Mouse (Mus musculus) MEL (cell line): ENCODE data around the gene Tubgcp3. TPM values are rescaled to one million over a fixed set of nuclear protein-coding genes. Genes with fewer than 3 reads are reported as not detected.

Source experiments
- DNase-seq: peaks from one replicate; pipeline ENCODE4 v3.0.0; 2011; ENCODE audit warnings: low read depth, low spot score
- H3K27ac ChIP-seq: 2 replicates; pipeline ENCODE4 v1.5.1; 2012; ENCODE audit warnings: low read depth, mild to moderate bottlenecking, control low read depth, low read length, moderate library complexity; ENCODE audit not compliant: control insufficient read depth
- H3K27me3 ChIP-seq, 2 experiments: fragments of 150-350 bp in 1 of 2; sonication (generic) in 1 of 2; 2 replicates each; pipeline ENCODE4 v1.6.1; 2012; ENCODE audit warnings: low read length in 2 of 2, mild to moderate bottlenecking in 2 of 2, improper control_type of control experiment in 1 of 2, moderate library complexity in 1 of 2; ENCODE audit not compliant: insufficient read depth in 2 of 2, control insufficient read depth in 1 of 2
- H3K36me3 ChIP-seq, 2 experiments: 2 replicates each; pipeline ENCODE4 v1.6.1; 2012 to 2014; ENCODE audit warnings: low read length in 2 of 2, improper control_type of control experiment in 1 of 2, inconsistent platforms in 1 of 2, mild to moderate bottlenecking in 1 of 2; ENCODE audit not compliant: insufficient read depth in 2 of 2, control insufficient read depth in 1 of 2
- H3K4me1 ChIP-seq, 2 experiments: fragments of 150-350 bp in 1 of 2; sonication (generic) in 1 of 2; 2 replicates each; pipeline ENCODE4 v1.6.1; 2012; ENCODE audit warnings: low read length in 2 of 2, improper control_type of control experiment in 1 of 2, mild to moderate bottlenecking in 1 of 2; ENCODE audit not compliant: insufficient read depth in 2 of 2, control insufficient read depth in 1 of 2
- H3K4me3 ChIP-seq, 2 experiments: fragments of 150-350 bp in 1 of 2; sonication (generic) in 1 of 2; 2 replicates each; pipeline ENCODE4 v1.5.1; 2012; ENCODE audit warnings: low read depth in 2 of 2, low read length in 2 of 2, mild to moderate bottlenecking in 2 of 2, moderate library complexity in 2 of 2, control low read depth in 1 of 2, improper control_type of control experiment in 1 of 2; ENCODE audit not compliant: control insufficient read depth in 1 of 2, insufficient read depth in 1 of 2
- H3K79me2 ChIP-seq: 2 replicates; pipeline ENCODE4 v1.6.1; 2012; ENCODE audit warnings: mild to moderate bottlenecking, low read length, moderate library complexity; ENCODE audit not compliant: control insufficient read depth, poor library complexity, insufficient read depth
- H3K9ac ChIP-seq: 2 replicates; pipeline ENCODE4 v1.6.1; 2012; ENCODE audit warnings: low read depth, mild to moderate bottlenecking, control low read depth, low read length, moderate library complexity; ENCODE audit not compliant: control insufficient read depth, poor library complexity, severe bottlenecking
- H3K9me3 ChIP-seq: fragments of 150-350 bp; sonication (generic); replicated peaks from 2 replicates; pipeline ENCODE4 v1.6.1; 2012; ENCODE audit warnings: mild to moderate bottlenecking, low read length, improper control_type of control experiment, moderate library complexity; ENCODE audit not compliant: insufficient read depth
- CHD1 ChIP-seq: IDR thresholded peaks from 2 replicates; pipeline ENCODE4 v1.6.1; 2012; ENCODE audit warnings: low read depth, mild to moderate bottlenecking, inconsistent platforms, low read length, improper control_type of control experiment
- CTCF ChIP-seq, 3 experiments: IDR thresholded peaks in 2 of 3; conservative IDR thresholded peaks in 1 of 3; 2 replicates each; pipeline ENCODE4 v1.5.1; 2011 to 2012; ENCODE audit warnings: low read length in 3 of 3, low read depth in 2 of 3, mild to moderate bottlenecking in 2 of 3, improper control_type of control experiment in 1 of 3, inconsistent platforms in 1 of 3, mixed read lengths in 1 of 3, moderate library complexity in 1 of 3; ENCODE audit not compliant: control insufficient read depth in 1 of 3, insufficient read depth in 1 of 3, poor library complexity in 1 of 3, severe bottlenecking in 1 of 3
- ELF1 ChIP-seq: IDR thresholded peaks from 2 replicates; pipeline ENCODE4 v1.6.1; 2014; ENCODE audit warnings: low read depth, mild to moderate bottlenecking, inconsistent platforms, low read length, improper control_type of control experiment, moderate library complexity
- EP300 ChIP-seq, 2 experiments: IDR thresholded peaks; 2 replicates each; pipeline ENCODE4 v1.6.1; 2011; ENCODE audit warnings: improper control_type of control experiment in 2 of 2, low read length in 2 of 2, low read depth in 1 of 2, mild to moderate bottlenecking in 1 of 2
- GABPA ChIP-seq: IDR thresholded peaks from 2 replicates; pipeline ENCODE4 v1.6.1; 2012; ENCODE audit warnings: low read depth, mild to moderate bottlenecking, inconsistent platforms, low read length, improper control_type of control experiment, moderate library complexity
- GATA1 ChIP-seq: IDR thresholded peaks from 2 replicates; pipeline ENCODE4 v1.6.1; 2011; ENCODE audit warnings: low read depth, low read length, improper control_type of control experiment
- KAT2A ChIP-seq: conservative IDR thresholded peaks from 2 replicates; pipeline ENCODE4 v1.6.1; 2012; ENCODE audit warnings: low read depth, low read length, improper control_type of control experiment, inconsistent platforms
- MAX ChIP-seq: IDR thresholded peaks from 2 replicates; pipeline ENCODE4 v1.6.1; 2011; ENCODE audit warnings: low read length, improper control_type of control experiment
- MAZ ChIP-seq: IDR thresholded peaks from 2 replicates; pipeline ENCODE4 v1.6.1; 2012; ENCODE audit warnings: low read depth, mild to moderate bottlenecking, inconsistent platforms, low read length, improper control_type of control experiment
- MEF2A ChIP-seq: IDR thresholded peaks from 2 replicates; pipeline ENCODE4 v1.6.1; 2014; ENCODE audit warnings: low read depth, mild to moderate bottlenecking, inconsistent platforms, low read length, improper control_type of control experiment; ENCODE audit not compliant: poor library complexity, insufficient replicate concordance, severe bottlenecking; ENCODE audit errors: extremely low read depth
- MYB ChIP-seq: IDR thresholded peaks from 2 replicates; pipeline ENCODE4 v1.6.1; 2011; ENCODE audit warnings: mild to moderate bottlenecking, low read depth, low read length, improper control_type of control experiment
- MYC ChIP-seq: IDR thresholded peaks from 2 replicates; pipeline ENCODE4 v1.6.1; 2011; ENCODE audit warnings: low read depth, mild to moderate bottlenecking, low read length, improper control_type of control experiment, moderate library complexity
- POLR2A ChIP-seq, 2 experiments: IDR thresholded peaks; 2 replicates each; pipeline ENCODE4 v1.6.1; 2011 to 2012; ENCODE audit warnings: low read length in 2 of 2, mild to moderate bottlenecking in 2 of 2, control low read depth in 1 of 2, improper control_type of control experiment in 1 of 2, low read depth in 1 of 2, moderate library complexity in 1 of 2; ENCODE audit not compliant: control insufficient read depth in 1 of 2, insufficient read depth in 1 of 2, poor library complexity in 1 of 2
- POLR2AphosphoS5 ChIP-seq: IDR thresholded peaks from 2 replicates; pipeline ENCODE4 v1.6.1; 2012; ENCODE audit warnings: low read depth, borderline replicate concordance, mild to moderate bottlenecking, inconsistent platforms, low read length, moderate library complexity, mixed read lengths
- RCOR1 ChIP-seq: IDR thresholded peaks from 2 replicates; pipeline ENCODE4 v1.6.1; 2012; ENCODE audit warnings: low read depth, mild to moderate bottlenecking, inconsistent platforms, low read length, improper control_type of control experiment
- SIN3A ChIP-seq: IDR thresholded peaks from 2 replicates; pipeline ENCODE4 v1.6.1; 2012; ENCODE audit warnings: low read length, improper control_type of control experiment, inconsistent platforms
- SMC3 ChIP-seq: IDR thresholded peaks from 2 replicates; pipeline ENCODE4 v1.6.1; 2011; ENCODE audit warnings: low read depth, low read length, improper control_type of control experiment
- TAL1 ChIP-seq: IDR thresholded peaks from 2 replicates; pipeline ENCODE4 v1.6.1; 2012; ENCODE audit warnings: mild to moderate bottlenecking, inconsistent platforms, low read length, moderate library complexity, mixed read lengths
- USF1 ChIP-seq: IDR thresholded peaks from 2 replicates; pipeline ENCODE4 v1.6.1; 2014; ENCODE audit warnings: low read depth, mild to moderate bottlenecking, inconsistent platforms, low read length, improper control_type of control experiment, moderate library complexity
- USF2 ChIP-seq, 2 experiments: IDR thresholded peaks; 2 replicates each; pipeline ENCODE4 v1.6.1; 2011 to 2012; ENCODE audit warnings: improper control_type of control experiment in 2 of 2, low read length in 2 of 2, borderline replicate concordance in 1 of 2, inconsistent platforms in 1 of 2, low read depth in 1 of 2, mild to moderate bottlenecking in 1 of 2; ENCODE audit not compliant: insufficient read depth in 1 of 2
- ZC3H11A ChIP-seq: IDR thresholded peaks from 2 replicates; pipeline ENCODE4 v1.6.1; 2012; ENCODE audit warnings: low read depth, mild to moderate bottlenecking, inconsistent platforms, low read length, improper control_type of control experiment
- ZKSCAN1 ChIP-seq: IDR thresholded peaks from 2 replicates; pipeline ENCODE4 v1.6.1; 2012; ENCODE audit warnings: low read depth, mild to moderate bottlenecking, inconsistent platforms, low read length, improper control_type of control experiment, moderate library complexity
- ZMIZ1 ChIP-seq: IDR thresholded peaks from 2 replicates; pipeline ENCODE4 v1.6.1; 2012; ENCODE audit warnings: low read depth, mild to moderate bottlenecking, inconsistent platforms, low read length, improper control_type of control experiment, moderate library complexity
- polyA plus RNA-seq, 2 experiments: library from polyadenylated mRNA; stranded (reverse) in 1 of 2; unstranded in 1 of 2; fragments of >175 nt in 1 of 2; fragments of >200 nt in 1 of 2; gene quantifications; 2 replicates each; pipeline versions ENCODE4 v1.2.1 to v1.2.4; 2012; ENCODE audit warnings: low replicate concordance in 2 of 2, low read depth in 1 of 2; ENCODE audit not compliant: insufficient read length in 2 of 2, insufficient read depth in 1 of 2, missing spikeins in 1 of 2
- total RNA-seq: library from RNA; depleted of rRNA; stranded (reverse); fragments of 300-350 nt; gene quantifications from 2 replicates; pipeline ENCODE4 v1.2.3, GENCODE M21; 2012

Gene Tubgcp3
- total and polyA plus RNA-seq, 3 experiments: 43.6 to 87.7 (median 60.2) TPM

GRCm38 (mm10) chr8:12572814-12573534, 99.1 kb downstream of the Tubgcp3 start, which contains the start of gene Spaca7:
Gene Spaca7 (plus strand): TSS chr8:12573029.
- no peak for DNase-seq
- Histone ChIP-seq H3K4me1 (no peaks in the 10 kb centered on the region), H3K4me3 (no peak within 1 kb of the TSS), H3K9ac (no peak within 1 kb of the TSS), H3K27me3 (no peaks in the 10 kb centered on the region)
- TF ChIP-seq KAT2A (no peak), ZC3H11A (no peak), ZKSCAN1 (no peak)
- TF ChIP-seq, all 39 proteins: peak for 0
- Histone ChIP-seq H3K79me2 (no peaks in the 10 kb centered on the region), H3K36me3 (no peaks in the 10 kb centered on the region), H3K9me3 (no peaks in the 10 kb centered on the region), H3K27ac (no peak within 1 kb of the TSS)

- Histone ChIP-seq H3K4me3 (no peak overlapping the region), H3K9ac (no peak overlapping the region), H3K27me3 (no peaks in the 10 kb centered on the region), H3K9me3 (no peaks in the 10 kb centered on the region), H3K4me1 (no peaks in the 10 kb centered on the region), H3K36me3 (no peaks in the 10 kb centered on the region), H3K79me2 (no peaks in the 10 kb centered on the region), H3K27ac (no peak overlapping the region)
- TF ChIP-seq MYC: no peak
- TF ChIP-seq KAT2A: no peak
- TF ChIP-seq MAX: no peak
- TF ChIP-seq SMC3: no peak
- TF ChIP-seq CHD1: no peak
- no peak for TF ChIP-seq RCOR1
- TF ChIP-seq MEF2A: no peak
- no peak for TF ChIP-seq ZC3H11A
- no peak for TF ChIP-seq ZMIZ1
- TF ChIP-seq POLR2A (IDR thresholded peaks at IDR 0.05; ENCODE audit: control insufficient read depth in 1 of 2, insufficient read depth in 1 of 2, low read depth in 1 of 2, low read length in 2 of 2, poor library complexity in 1 of 2): no peak
- TF ChIP-seq GATA1: no peak
- TF ChIP-seq USF1: no peak
- TF ChIP-seq MAZ: no peak
- no peak for DNase-seq
Observed at GRCm38 (mm10) chr8:12566509-12566908, 105.5 kb downstream of the Tubgcp3 start.

GRCm38 (mm10) chr8:12565488-12565887, 106.6 kb downstream of the Tubgcp3 start:
- Histone ChIP-seq H3K79me2 (no peaks in the 10 kb centered on the region), H3K36me3 (no peaks in the 10 kb centered on the region), H3K4me1 (no peaks in the 10 kb centered on the region), H3K27me3 (no peaks in the 10 kb centered on the region), H3K9me3 (no peaks in the 10 kb centered on the region), H3K4me3 (no peak overlapping the region)
- TF ChIP-seq SIN3A (no peak), TAL1 (no peak), ELF1 (no peak), CTCF (IDR thresholded peaks at IDR 0.05 in 2 of 3, conservative IDR thresholded peaks at IDR 0.05 in 1 of 3; ENCODE audit: control insufficient read depth in 1 of 3, insufficient read depth in 1 of 3, low read depth in 2 of 3, low read length in 3 of 3, poor library complexity in 1 of 3, severe bottlenecking in 1 of 3) (no peak), ZKSCAN1 (no peak), MYB (no peak), GATA1 (no peak), MEF2A (no peak), POLR2A (IDR thresholded peaks at IDR 0.05; ENCODE audit: control insufficient read depth in 1 of 2, insufficient read depth in 1 of 2, low read depth in 1 of 2, low read length in 2 of 2, poor library complexity in 1 of 2) (no peak), ZC3H11A (no peak), USF2 (IDR thresholded peaks at IDR 0.05; ENCODE audit: borderline replicate concordance in 1 of 2, insufficient read depth in 1 of 2, low read depth in 1 of 2, low read length in 2 of 2) (no peak), MAZ (no peak), SMC3 (no peak), POLR2AphosphoS5 (no peak), GABPA (no peak), EP300 (IDR thresholded peaks at IDR 0.05; ENCODE audit: low read depth in 1 of 2, low read length in 2 of 2) (no peak), MAX (no peak)
- TF ChIP-seq, all 39 proteins: peak for 0
- no peak for DNase-seq
- H3K9ac ChIP-seq: no peak overlapping the region
- no peak overlapping the region for H3K27ac ChIP-seq
